Mouse (Mus musculus): ENCODE results near the gene Fbxl17.

The Fbxl17 gene

GRCm38 (mm10) chr17:63095017-63095416, 404.8 kb downstream of the Fbxl17 start:
- no peak for DNase-seq (ENCODE audit: low spot score)

GRCm38 (mm10) chr17:63093184-63093583, 406.6 kb downstream of the Fbxl17 start:
- no peak for DNase-seq (ENCODE audit: low spot score)

- DNase-seq (ENCODE audit: low spot score): no peak
Observed at GRCm38 (mm10) chr17:63092774-63093173, 407.0 kb downstream of the Fbxl17 start.

- DNase-seq (ENCODE audit: low spot score): no peak
Observed at GRCm38 (mm10) chr17:63090112-63090511, 409.7 kb downstream of the Fbxl17 start.

GRCm38 (mm10) chr17:63087265-63087664, 412.6 kb downstream of the Fbxl17 start:
- no peak for DNase-seq (ENCODE audit: low spot score)

GRCm38 (mm10) chr17:63086526-63086925, 413.3 kb downstream of the Fbxl17 start:
- DNase-seq (ENCODE audit: low spot score): no peak

- no peak for DNase-seq (ENCODE audit: low spot score)
Observed at GRCm38 (mm10) chr17:63085227-63085626, 414.6 kb downstream of the Fbxl17 start.

GRCm38 (mm10) chr17:63079087-63079486, 420.7 kb downstream of the Fbxl17 start:
- no peak for DNase-seq (ENCODE audit: low spot score)

- DNase-seq (ENCODE audit: low spot score): no peak
Observed at GRCm38 (mm10) chr17:63077509-63077908, 422.3 kb downstream of the Fbxl17 start.

- DNase-seq (ENCODE audit: low spot score): no peak
Observed at GRCm38 (mm10) chr17:63076661-63077060, 423.2 kb downstream of the Fbxl17 start.

GRCm38 (mm10) chr17:63076037-63076426, 423.8 kb downstream of the Fbxl17 start:
- DNase-seq (ENCODE audit: low spot score): no peak

- no peak for DNase-seq (ENCODE audit: low spot score)
Observed at GRCm38 (mm10) chr17:63075091-63076036, 424.5 kb downstream of the Fbxl17 start.

GRCm38 (mm10) chr17:63073342-63073741, 426.5 kb downstream of the Fbxl17 start:
- no peak for DNase-seq (ENCODE audit: low spot score)

- no peak for DNase-seq (ENCODE audit: low spot score)
Observed at GRCm38 (mm10) chr17:63071134-63071923, 428.5 kb downstream of the Fbxl17 start.

- no peak for DNase-seq (ENCODE audit: low spot score)
Observed at GRCm38 (mm10) chr17:63070161-63070761, 429.6 kb downstream of the Fbxl17 start.

GRCm38 (mm10) chr17:63062785-63063184, 437.0 kb downstream of the Fbxl17 start:
- DNase-seq (ENCODE audit: low spot score): no peak

GRCm38 (mm10) chr17:63061786-63062185, 438.0 kb downstream of the Fbxl17 start:
- DNase-seq (ENCODE audit: low spot score): no peak

GRCm38 (mm10) chr17:63060814-63061213, 439.0 kb downstream of the Fbxl17 start:
- no peak for DNase-seq (ENCODE audit: low spot score)

- no peak for DNase-seq (ENCODE audit: low spot score)
Observed at GRCm38 (mm10) chr17:63057740-63058388, 442.0 kb downstream of the Fbxl17 start.

GRCm38 (mm10) chr17:63056976-63057375, 442.8 kb downstream of the Fbxl17 start:
- no peak for DNase-seq (ENCODE audit: low spot score)

GRCm38 (mm10) chr17:63053311-63053710, 446.5 kb downstream of the Fbxl17 start:
- DNase-seq (ENCODE audit: low spot score): peak; percentile 28

GRCm38 (mm10) chr17:63046401-63046800, 453.4 kb downstream of the Fbxl17 start:
- no peak for DNase-seq (ENCODE audit: low spot score)
